Mouse (Mus musculus): Measurements from ENCODE around the gene Cab39.

DNA sequence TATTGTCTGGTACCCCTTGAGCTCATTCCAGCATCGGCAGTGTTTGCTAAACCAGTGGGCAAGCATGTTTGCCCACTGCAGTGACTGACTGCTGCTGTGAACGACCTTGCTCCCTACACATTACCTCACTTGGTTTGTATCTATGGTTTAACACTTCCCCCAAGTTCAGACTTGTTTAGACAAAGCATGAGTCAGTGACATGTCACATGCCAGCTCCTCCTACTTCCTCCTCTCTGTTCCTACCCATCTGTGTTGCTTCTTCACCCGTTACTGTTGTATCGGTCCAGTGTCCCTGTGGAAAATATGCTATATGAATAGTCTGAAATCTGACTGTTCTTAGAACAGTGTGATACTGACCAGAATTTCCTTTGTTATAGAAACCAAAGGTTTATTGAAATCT is 44.8 kb downstream of the Cab39 start:
- TF ChIP-seq CTCF (conservative IDR thresholded peaks at IDR 0.05; ENCODE audit: insufficient read depth, insufficient read length, low read depth, low read length) (no peak), POLR2A (IDR thresholded peaks at IDR 0.05; ENCODE audit: low read depth, low read length) (no peak)

Measured in kidney, adult 2 months (tissue).